Mouse (Mus musculus) stomach, embryonic 14.5 days (tissue): ENCODE results near the gene Rem1. TPM values are rescaled to one million over a fixed set of nuclear protein-coding genes. Genes with fewer than 3 reads are reported as not detected.

ENCODE experiments used
- ATAC-seq: fragments of 200-750 bp; cut with Nextera tagmentation; 2 replicates; pipeline ENCODE4 v1.8.0; 2017; ENCODE audit warnings: low read depth, moderate TSS enrichment; ENCODE audit not compliant: insufficient number of reproducible peaks, insufficient read depth, low FRiP score
- H3K27ac ChIP-seq: fragments of 300-500 bp; sonication (generic); 2 replicates; pipeline ENCODE4 v1.5.1; 2014; ENCODE audit warnings: mild to moderate bottlenecking, low read length, moderate library complexity, mixed read lengths
- H3K27me3 ChIP-seq: fragments of 300-500 bp; sonication (generic); 2 replicates; pipeline ENCODE4 v1.6.1; 2014; ENCODE audit warnings: low read length, control low read depth, mixed read lengths; ENCODE audit not compliant: control insufficient read depth, insufficient read depth
- H3K36me3 ChIP-seq: fragments of 300-500 bp; sonication (generic); 2 replicates; pipeline ENCODE4 v1.6.1; 2014; ENCODE audit warnings: mild to moderate bottlenecking, control low read depth, low read length, moderate library complexity, mixed read lengths; ENCODE audit not compliant: control insufficient read depth, insufficient read depth
- H3K4me1 ChIP-seq: fragments of 300-500 bp; sonication (generic); 2 replicates; pipeline ENCODE4 v1.6.1; 2014; ENCODE audit warnings: low read length, control low read depth, mixed read lengths; ENCODE audit not compliant: control insufficient read depth, insufficient read depth
- H3K4me2 ChIP-seq: fragments of 300-500 bp; sonication (generic); replicated peaks from 2 replicates; pipeline ENCODE4 v1.6.1; 2014; ENCODE audit warnings: low read depth, low read length, control low read depth
- H3K4me3 ChIP-seq: fragments of 300-500 bp; sonication (generic); 2 replicates; pipeline ENCODE4 v1.5.1; 2014; ENCODE audit warnings: low read depth, low read length, control low read depth
- H3K9ac ChIP-seq: fragments of 300-500 bp; sonication (generic); replicated peaks from 2 replicates; pipeline ENCODE4 v1.6.1; 2014; ENCODE audit warnings: low read depth, mild to moderate bottlenecking, control low read depth, low read length, moderate library complexity, mixed read lengths
- H3K9me3 ChIP-seq: fragments of 300-500 bp; sonication (generic); 2 replicates; pipeline ENCODE4 v1.6.1; 2016; ENCODE audit warnings: low read depth, low read length, control low read depth; ENCODE audit not compliant: control insufficient read depth
- WGBS: fragments of 180-500 bp; shearing (Covaris S2); extraction: QIAGEN DNeasy Blood & Tissue Kit; methylation state at CpG from one replicate; pipeline ENCODE4 v1.1.7; 2014; 5-methylcytosine and 5-hydroxymethylcytosine counted together
- polyA plus RNA-seq: library from polyadenylated mRNA; unstranded; fragments of >200 nt; fragmentation: Nextera tagmentation; extraction: Ambion mirVana; gene quantifications from 2 replicates; pipeline ENCODE4 v1.2.1, GENCODE M21; 2014

The Rem1 gene
- polyA plus RNA-seq, result 21.9 and 22.3 TPM in 2 replicates

DNA sequence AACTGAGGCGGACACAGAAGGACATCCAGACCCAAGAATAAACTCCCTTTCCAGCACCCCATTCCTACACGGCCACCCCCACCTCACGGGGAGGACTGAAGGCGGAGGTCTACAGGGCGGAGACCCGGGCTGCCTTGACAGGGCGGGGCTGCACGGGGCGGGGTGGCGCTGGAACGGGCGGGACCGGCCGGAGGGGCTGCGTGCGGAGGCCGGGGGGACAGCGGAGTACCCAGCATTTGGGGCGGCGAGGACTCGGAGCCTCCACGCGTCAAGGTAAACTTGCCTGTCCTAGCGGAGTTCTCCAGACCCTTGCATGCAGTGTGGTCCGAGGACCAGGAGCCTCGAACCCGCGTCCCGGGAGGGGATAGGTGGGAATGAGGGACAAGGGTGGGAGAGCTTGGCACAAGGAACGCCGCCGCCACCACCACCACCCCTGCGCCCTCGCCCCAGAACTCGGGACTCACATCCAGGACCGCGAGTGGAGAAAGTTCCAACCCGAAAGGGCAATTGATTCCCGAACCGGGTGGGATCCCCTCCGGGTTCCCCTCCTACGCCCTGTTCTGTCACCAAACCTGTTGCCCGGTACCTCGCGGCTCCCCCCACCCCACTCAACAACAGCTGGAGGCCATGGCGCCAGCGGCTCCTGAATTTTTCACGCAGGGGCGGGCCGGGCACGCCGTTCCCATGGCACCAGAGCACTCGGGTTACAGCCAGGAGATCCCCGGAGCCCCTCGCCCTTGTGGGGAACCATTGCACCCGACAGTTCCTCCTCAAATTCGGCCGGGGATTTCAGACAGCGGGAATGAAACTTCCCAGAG, at the start of gene Rem1:
Gene Rem1, plus strand, starts transcription at position 178 of the 818 bp plus-strand sequence.
- Histone ChIP-seq H3K4me3 (peak within 1 kb of the TSS; percentile 55), H3K27me3 (no peaks in the 10 kb centered on the region; the same call in 1 of the 2 replicates), H3K4me1 (peaks cover 13% of the 10 kb centered on the region), H3K9me3 (no peaks in the 10 kb centered on the region), H3K9ac (peak within 1 kb of the TSS; percentile 53), H3K36me3 (no peaks in the 10 kb centered on the region), H3K27ac (peak within 1 kb of the TSS; percentile 40; the same call in 1 of the 2 replicates), H3K4me2 (peak within 1 kb of the TSS; percentile 71)
- 2% methylated on average over 59 of the region's 59 CpGs for WGBS
- peak; percentile 50; the same call in 1 of the 2 replicates for ATAC-seq

DNA sequence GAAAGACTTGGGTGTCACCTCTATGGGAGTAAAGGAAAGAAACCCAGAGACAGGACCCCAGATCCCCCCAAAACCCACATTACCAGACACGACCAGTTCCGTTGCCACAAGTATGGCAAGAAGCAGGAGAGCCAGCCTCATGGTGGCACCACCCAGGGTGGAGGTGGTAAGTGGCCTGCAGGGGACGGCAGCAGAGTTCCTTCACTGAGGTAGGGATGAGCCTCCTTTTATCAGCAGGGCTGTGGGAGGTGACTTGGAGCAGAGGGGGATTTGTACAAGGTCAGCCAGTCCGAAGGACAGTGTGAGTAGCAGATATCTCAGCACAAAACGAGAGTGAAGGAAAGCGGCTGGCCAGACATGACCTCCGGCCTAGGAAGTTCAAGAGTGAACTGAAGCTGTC, 46.6 kb upstream of the Rem1 start, which contains the start of gene Defb19:
Gene Defb19, minus strand, starts transcription at position 206 of the 400 bp plus-strand sequence.
- H3K36me3 ChIP-seq, result no peaks in the 10 kb centered on the region
- H3K4me1 ChIP-seq, result no peaks in the 10 kb centered on the region
- no peaks in the 10 kb centered on the region for H3K9me3 ChIP-seq
- H3K4me3 ChIP-seq, result no peak within 1 kb of the TSS
- no peak within 1 kb of the TSS for H3K4me2 ChIP-seq
- WGBS, result 66% methylated on average over 7 of the region's 7 CpGs
- ATAC-seq, result no peak
- no peaks in the 10 kb centered on the region for H3K27me3 ChIP-seq
- no peak within 1 kb of the TSS for H3K27ac ChIP-seq
- no peak within 1 kb of the TSS for H3K9ac ChIP-seq

DNA sequence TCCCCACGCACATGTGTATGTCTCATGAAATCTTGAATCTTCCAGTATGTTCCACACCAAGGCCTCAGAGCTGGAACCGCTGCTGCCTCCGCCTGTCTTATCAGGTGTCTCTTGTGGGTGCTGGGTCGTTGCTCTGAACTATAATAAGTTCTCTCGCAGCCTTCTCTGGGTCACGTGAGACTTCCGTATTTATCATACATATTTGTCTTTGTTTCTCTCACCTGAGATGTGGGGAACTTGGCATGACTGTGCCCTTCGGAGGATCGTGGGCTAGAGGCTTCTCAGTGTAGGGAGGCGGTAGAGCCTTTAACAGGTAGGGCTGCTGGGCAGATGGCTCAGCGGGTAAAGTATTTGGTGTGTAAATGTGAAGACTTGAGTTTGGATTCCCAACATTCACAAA, 46.1 kb upstream of the Rem1 start:
- H3K4me3 ChIP-seq, result no peak overlapping the region
- WGBS, result 78% methylated on average over 11 of the region's 11 CpGs
- H3K36me3 ChIP-seq, result no peaks in the 10 kb centered on the region
- H3K9ac ChIP-seq, result no peak overlapping the region
- H3K4me1 ChIP-seq, result no peaks in the 10 kb centered on the region
- no peak overlapping the region for H3K4me2 ChIP-seq
- no peaks in the 10 kb centered on the region for H3K27me3 ChIP-seq
- no peak overlapping the region for H3K27ac ChIP-seq
- no peaks in the 10 kb centered on the region for H3K9me3 ChIP-seq
- no peak for ATAC-seq

DNA sequence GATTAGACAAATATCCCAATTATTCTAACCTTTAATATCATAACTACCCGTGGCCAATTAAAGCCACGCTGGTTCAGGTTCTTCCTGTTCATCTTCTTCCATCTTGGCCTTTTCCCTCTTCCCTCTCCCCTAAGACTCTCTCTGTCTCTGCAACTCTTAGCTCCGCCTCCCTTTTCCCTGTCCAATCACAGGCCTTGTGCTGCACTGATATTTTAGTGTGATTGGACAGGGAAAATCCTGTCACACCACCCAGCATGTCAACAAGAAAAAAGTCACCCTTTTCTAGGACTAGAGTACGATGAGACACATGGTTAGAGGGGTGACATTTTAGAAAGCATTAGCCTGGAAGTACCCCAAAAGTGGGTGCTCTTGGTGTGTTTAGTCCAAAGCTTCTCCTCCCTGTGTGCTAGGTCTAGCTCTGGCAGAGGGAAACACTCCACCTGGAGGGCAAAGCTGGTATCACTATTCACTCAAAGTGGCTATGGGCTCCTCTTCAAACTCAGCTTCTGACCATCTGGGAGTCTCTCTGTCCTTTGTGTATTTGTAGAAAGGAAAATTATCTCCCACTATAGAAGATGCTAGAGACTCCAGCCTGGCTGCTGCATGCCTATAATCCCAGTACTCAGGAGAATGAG, 39.7 kb upstream of the Rem1 start:
- Histone ChIP-seq H3K27me3 (no peaks in the 10 kb centered on the region), H3K9ac (no peak overlapping the region), H3K4me3 (no peak overlapping the region), H3K4me1 (no peaks in the 10 kb centered on the region), H3K4me2 (no peak overlapping the region), H3K27ac (no peak overlapping the region), H3K9me3 (no peaks in the 10 kb centered on the region), H3K36me3 (no peaks in the 10 kb centered on the region)
- WGBS, result 70% methylated on average over 4 of the region's 4 CpGs
- no peak for ATAC-seq

DNA sequence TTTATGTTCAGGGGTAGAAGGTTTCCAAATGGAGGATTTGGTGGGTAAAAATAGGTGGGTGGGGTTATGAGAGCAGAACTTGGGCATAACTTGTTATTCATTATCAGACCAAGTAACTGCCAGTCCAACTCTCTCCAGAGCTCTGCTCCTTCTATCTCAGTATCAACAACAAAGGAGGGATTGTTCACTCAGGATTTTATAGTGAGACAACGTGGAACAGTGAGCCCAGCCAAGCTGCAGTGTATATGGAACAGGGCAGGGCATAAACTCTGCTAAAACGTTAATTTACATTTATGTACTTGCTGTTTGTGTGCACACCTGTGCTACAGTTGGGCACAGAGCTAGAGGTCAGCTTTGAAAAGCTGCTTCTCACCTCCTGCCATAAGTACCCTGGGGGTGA, 38.3 kb upstream of the Rem1 start:
- WGBS, result 19% methylated on average over 2 of the region's 2 CpGs

DNA sequence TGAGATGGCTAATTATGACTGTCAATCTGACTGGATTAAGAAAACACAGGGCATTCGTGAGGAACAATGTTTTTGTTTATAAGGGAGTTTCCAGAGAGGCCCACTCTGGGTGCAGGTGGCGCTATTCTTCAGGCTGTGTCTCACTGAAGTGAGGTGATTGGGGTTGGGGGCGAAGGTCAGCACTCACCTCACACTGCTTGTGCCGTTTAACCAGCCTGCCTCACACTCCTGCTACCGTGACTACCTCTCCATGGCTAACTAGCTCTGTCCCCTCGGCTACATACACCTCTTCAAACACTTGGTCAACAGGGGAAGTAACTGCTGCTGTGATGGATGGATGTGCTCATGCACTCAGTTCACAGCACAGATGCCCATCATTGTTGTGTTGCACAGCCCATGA, 37.7 kb upstream of the Rem1 start:
- WGBS, result 28% methylated on average over 6 of the region's 6 CpGs
- ATAC-seq, result no peak

More for the DNA sequence above, 38.3 kb upstream of the Rem1 start:
- H3K4me1 ChIP-seq, result no peaks in the 10 kb centered on the region
- no peak overlapping the region for H3K4me3 ChIP-seq
- H3K36me3 ChIP-seq, result no peaks in the 10 kb centered on the region
- H3K9ac ChIP-seq, result no peak overlapping the region
- ATAC-seq, result no peak
- no peaks in the 10 kb centered on the region for H3K27me3 ChIP-seq
- H3K4me2 ChIP-seq, result no peak overlapping the region
- no peaks in the 10 kb centered on the region for H3K9me3 ChIP-seq
- H3K27ac ChIP-seq, result no peak overlapping the region

DNA sequence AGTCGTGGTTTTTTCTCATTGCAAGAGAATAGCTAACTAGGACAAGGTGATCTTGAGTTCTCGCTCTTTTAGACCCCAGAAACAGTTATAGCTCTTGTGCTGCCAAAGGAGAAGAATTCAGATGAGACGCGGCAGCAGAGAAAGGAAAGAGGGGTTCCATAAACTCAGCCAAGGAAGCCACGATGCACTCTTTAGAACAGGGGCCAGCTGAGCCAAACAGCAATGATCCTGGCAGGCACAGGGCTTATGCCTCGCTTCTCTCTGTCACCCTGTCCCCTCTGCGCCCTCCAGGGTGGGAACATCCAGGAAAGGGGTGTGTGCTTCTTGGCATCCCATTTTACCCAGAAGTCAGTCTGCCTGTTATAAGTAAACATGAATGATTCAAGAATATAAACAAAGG, 27.5 kb upstream of the Rem1 start, which contains the start of gene Defb45:
Gene Defb45, minus strand, starts transcription at position 101 of the 400 bp plus-strand sequence.
- Histone ChIP-seq H3K9me3 (no peaks in the 10 kb centered on the region), H3K4me2 (no peak within 1 kb of the TSS), H3K36me3 (no peaks in the 10 kb centered on the region), H3K4me1 (no peaks in the 10 kb centered on the region), H3K4me3 (no peak within 1 kb of the TSS), H3K27me3 (no peaks in the 10 kb centered on the region), H3K27ac (no peak within 1 kb of the TSS), H3K9ac (no peak within 1 kb of the TSS)
- ATAC-seq, result no peak
- 65% methylated on average over 7 of the region's 7 CpGs for WGBS

More for the DNA sequence above, 37.7 kb upstream of the Rem1 start:
- Histone ChIP-seq H3K27me3 (no peaks in the 10 kb centered on the region), H3K4me3 (no peak overlapping the region), H3K4me2 (no peak overlapping the region), H3K27ac (no peak overlapping the region), H3K36me3 (no peaks in the 10 kb centered on the region), H3K4me1 (no peaks in the 10 kb centered on the region), H3K9me3 (no peaks in the 10 kb centered on the region), H3K9ac (no peak overlapping the region)

DNA sequence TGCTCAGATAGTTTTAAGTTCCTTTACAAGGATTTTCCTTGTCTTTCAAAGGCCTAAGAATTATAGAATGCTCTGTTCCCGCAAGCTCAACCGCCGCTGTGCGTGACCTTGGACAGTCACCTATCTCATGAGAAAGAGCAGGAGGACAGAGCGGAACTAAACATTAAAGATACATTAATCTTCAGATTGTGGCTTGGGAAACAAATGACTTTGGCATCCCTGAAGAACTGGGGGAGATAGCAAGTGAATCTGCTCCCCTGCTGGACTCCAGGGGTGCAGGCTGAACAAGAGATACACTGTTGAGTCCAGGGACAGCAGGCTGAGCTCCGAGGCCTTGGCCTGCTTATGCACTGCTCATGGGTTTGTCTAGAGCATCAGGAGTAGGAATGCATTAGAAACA, 26.7 kb upstream of the Rem1 start:
- Histone ChIP-seq H3K9me3 (no peaks in the 10 kb centered on the region), H3K27ac (no peak overlapping the region), H3K27me3 (no peaks in the 10 kb centered on the region), H3K4me1 (no peaks in the 10 kb centered on the region), H3K4me3 (no peak overlapping the region), H3K9ac (no peak overlapping the region), H3K4me2 (no peak overlapping the region), H3K36me3 (no peaks in the 10 kb centered on the region)
- no peak for ATAC-seq
- WGBS, result 52% methylated on average over 6 of the region's 6 CpGs
